Mouse (Mus musculus): ENCODE measurements around the gene Serpinb12. TPM values are rescaled to one million over a fixed set of nuclear protein-coding genes. Genes with fewer than 3 reads are reported as not detected.
"Not testable (repeated sequence)": the region's sequence is repeated elsewhere in the genome, so short reads cannot be mapped to it uniquely, and the experiment has no call there.

The Serpinb12 gene
- total RNA-seq (2015) (0.24 TPM in 1 of 2 replicates, not detected in the other), total RNA-seq (2017) (not detected in 2 replicates)

- ATAC-seq (replicated peaks; ENCODE audit: poor library complexity): no peak
Measured at GRCm38 (mm10) chr1:106934265-106934664, at the start of gene Serpinb12. TSS of gene Serpinb12 (plus strand) at chr1:106934449.

- ATAC-seq (replicated peaks; ENCODE audit: poor library complexity): not testable (repeated sequence)
Measured at GRCm38 (mm10) chr1:106895142-106895541, 39.1 kb upstream of the Serpinb12 start.

- peak; percentile 99 for ATAC-seq (replicated peaks; ENCODE audit: poor library complexity)
Measured at GRCm38 (mm10) chr1:106901406-106901805, 32.8 kb upstream of the Serpinb12 start.

GRCm38 (mm10) chr1:106931954-106932353 lies 2.3 kb upstream of the Serpinb12 start:
- ATAC-seq (replicated peaks; ENCODE audit: poor library complexity): peak; percentile 91

GRCm38 (mm10) chr1:106933658-106934057 lies 591 bp upstream of the Serpinb12 start:
- peak; percentile 87 for ATAC-seq (replicated peaks; ENCODE audit: poor library complexity)

GRCm38 (mm10) chr1:106947217-106947616 lies 13.0 kb downstream of the Serpinb12 start:
- ATAC-seq (replicated peaks; ENCODE audit: poor library complexity): peak; percentile 46; the same call in 1 of the 2 replicates

- ATAC-seq (replicated peaks; ENCODE audit: poor library complexity): no peak
Measured at GRCm38 (mm10) chr1:106959981-106960380, 25.7 kb downstream of the Serpinb12 start.

GRCm38 (mm10) chr1:106961023-106961422 lies 26.8 kb downstream of the Serpinb12 start:
- peak; percentile 98 for ATAC-seq (replicated peaks; ENCODE audit: poor library complexity)

- ATAC-seq (replicated peaks; ENCODE audit: poor library complexity): no peak
Measured at GRCm38 (mm10) chr1:106980684-106981083, 46.4 kb downstream of the Serpinb12 start, which contains the start of gene Serpinb13. TSS of gene Serpinb13 (plus strand) at chr1:106980984.

- peak; percentile 74 for ATAC-seq (replicated peaks; ENCODE audit: poor library complexity)
Measured at GRCm38 (mm10) chr1:106983092-106983491, 48.8 kb downstream of the Serpinb12 start.

- ATAC-seq (replicated peaks; ENCODE audit: poor library complexity): peak; percentile 84
Measured at GRCm38 (mm10) chr1:106983865-106984264, 49.6 kb downstream of the Serpinb12 start.

- no peak for ATAC-seq (replicated peaks; ENCODE audit: poor library complexity)
Measured at GRCm38 (mm10) chr1:107000424-107000823, 66.2 kb downstream of the Serpinb12 start.

- no peak for ATAC-seq (replicated peaks; ENCODE audit: poor library complexity)
Measured at GRCm38 (mm10) chr1:107001754-107002153, 67.5 kb downstream of the Serpinb12 start.

GRCm38 (mm10) chr1:107006316-107006715 lies 72.1 kb downstream of the Serpinb12 start:
- no peak for ATAC-seq (replicated peaks; ENCODE audit: poor library complexity)

Other genes with a start within 250 kb of the Serpinb12 start
- 30.3 and 32.6 TPM in 2 replicates for gene Bcl2, start 220.2 kb upstream of the Serpinb12 start, total RNA-seq (2015)
- 29.1 and 31.1 TPM in 2 replicates for gene Bcl2, start 220.2 kb upstream of the Serpinb12 start, total RNA-seq (2017)
- gene Kdsr, start 174.7 kb upstream of the Serpinb12 start, total RNA-seq (2015): 11.3 and 12.8 TPM in 2 replicates
- 32.4 and 36.6 TPM in 2 replicates for gene Kdsr, start 174.7 kb upstream of the Serpinb12 start, total RNA-seq (2017)
- 95.7 and 107 TPM in 2 replicates for gene Vps4b, start 137.7 kb upstream of the Serpinb12 start, total RNA-seq (2015)
- 86.3 and 105 TPM in 2 replicates for gene Vps4b, start 137.7 kb upstream of the Serpinb12 start, total RNA-seq (2017)
- not detected in 2 replicates for gene Serpinb5, start 73.3 kb upstream of the Serpinb12 start, total RNA-seq (2015)
- gene Serpinb5, start 73.3 kb upstream of the Serpinb12 start, total RNA-seq (2017): not detected in 2 replicates
- gene Serpinb13, start 46.5 kb downstream of the Serpinb12 start, total RNA-seq (2015): not detected in 2 replicates
- not detected in 2 replicates for gene Serpinb13, start 46.5 kb downstream of the Serpinb12 start, total RNA-seq (2017)
- not detected in 2 replicates for gene Serpinb3a, start 117.9 kb downstream of the Serpinb12 start, total RNA-seq (2015)
- gene Serpinb3a, start 117.9 kb downstream of the Serpinb12 start, total RNA-seq (2017): not detected in 2 replicates
- gene Serpinb3d, start 149.1 kb downstream of the Serpinb12 start, total RNA-seq (2015): not detected in 2 replicates
- not detected in 2 replicates for gene Serpinb3d, start 149.1 kb downstream of the Serpinb12 start, total RNA-seq (2017)

Data from megakaryocyte progenitor cell, adult 5-6 weeks (primary cell).